Mouse (Mus musculus) embryo, embryonic 10 days (tissue): ENCODE data around the gene Trim66.

Source experiments
- DNase-seq: peaks from one replicate; pipeline ENCODE4 v3.0.0-alpha.2; 2015; ENCODE audit warnings: low spot score

The Trim66 gene

DNA sequence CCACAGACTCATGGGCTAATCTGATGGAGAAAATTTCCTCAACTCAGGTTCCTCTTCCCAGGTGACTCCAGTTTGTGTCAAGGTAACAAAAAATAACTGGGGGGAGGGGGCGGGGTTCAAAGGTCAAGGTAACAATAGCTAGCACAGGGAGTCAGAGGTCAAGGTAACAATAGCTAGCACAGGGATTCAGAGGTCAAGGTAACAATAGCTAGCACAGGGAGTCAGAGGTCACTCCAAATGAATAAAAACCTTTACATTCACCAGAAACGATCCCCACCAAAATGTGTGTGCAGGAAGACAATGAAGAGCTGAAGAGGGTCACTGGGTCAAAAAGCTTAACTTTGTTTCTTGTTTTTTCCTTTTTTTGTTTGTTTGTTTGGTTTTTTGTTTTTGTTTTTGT is 59.9 kb downstream of the Trim66 start:
- no peak for DNase-seq

DNA sequence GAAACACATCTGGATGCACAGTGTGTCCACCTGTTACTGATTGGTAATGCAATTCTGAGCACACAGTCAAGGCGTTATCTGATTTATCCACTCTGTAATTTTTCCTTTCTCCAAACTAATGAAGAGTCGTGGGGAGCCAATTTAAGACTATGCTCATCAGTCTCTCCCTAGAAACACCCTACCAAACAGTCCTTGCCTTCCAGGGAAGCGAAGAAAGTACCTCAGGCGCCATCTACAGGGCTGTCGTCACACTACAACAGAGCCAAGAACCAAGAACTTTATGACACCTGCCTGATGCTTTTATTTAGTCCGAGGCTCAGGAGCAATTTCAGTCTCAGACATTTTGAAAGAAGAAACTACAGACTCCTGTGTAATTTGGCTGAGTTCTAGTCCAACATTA is 62.9 kb downstream of the Trim66 start:
- peak; percentile 75 for DNase-seq

DNA sequence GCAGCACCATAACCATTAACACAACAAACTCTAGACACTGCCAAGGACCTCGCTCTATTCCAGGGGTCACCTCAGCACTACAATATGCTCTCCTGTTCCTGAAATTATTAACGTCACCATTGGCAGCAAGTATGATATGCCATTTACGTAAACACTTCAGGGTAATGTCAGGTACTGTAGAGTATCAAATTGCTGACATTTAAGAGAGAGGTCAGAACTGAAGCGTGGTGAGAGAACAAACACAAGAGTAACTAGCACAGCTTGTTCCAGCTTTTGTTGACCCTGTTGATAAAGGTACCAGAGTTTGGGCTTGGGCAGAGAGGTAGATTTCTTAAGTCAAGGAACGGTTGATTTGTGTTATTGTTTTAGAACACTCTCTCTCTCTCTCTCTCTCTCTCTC is 65.2 kb downstream of the Trim66 start:
- no peak for DNase-seq

DNA sequence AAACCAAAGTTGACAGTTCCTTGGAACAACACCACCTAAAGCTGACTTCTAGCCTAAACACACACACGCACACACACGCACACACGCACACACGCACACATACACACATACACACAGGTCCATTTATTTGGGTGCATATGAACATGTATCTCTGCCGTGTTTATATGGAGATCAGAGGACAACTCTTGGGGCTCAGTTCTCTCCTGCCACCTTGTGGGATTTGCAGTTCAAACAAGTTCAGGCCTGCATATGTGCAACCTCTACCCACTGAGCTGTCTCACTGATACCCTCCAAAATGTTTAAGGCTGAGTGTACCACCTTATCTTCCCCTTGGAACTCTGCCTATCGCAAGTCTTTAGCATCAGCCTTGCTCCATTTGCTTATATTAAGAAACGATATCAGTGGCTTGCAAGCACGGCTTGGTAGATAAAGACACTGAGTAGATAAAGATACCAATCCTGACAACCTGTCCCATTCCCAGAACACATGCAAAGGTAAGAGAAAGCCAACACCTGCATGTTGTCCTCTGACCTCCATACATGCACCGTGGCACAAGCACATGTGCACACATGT is 67.2 kb downstream of the Trim66 start:
- DNase-seq, result no peak

DNA sequence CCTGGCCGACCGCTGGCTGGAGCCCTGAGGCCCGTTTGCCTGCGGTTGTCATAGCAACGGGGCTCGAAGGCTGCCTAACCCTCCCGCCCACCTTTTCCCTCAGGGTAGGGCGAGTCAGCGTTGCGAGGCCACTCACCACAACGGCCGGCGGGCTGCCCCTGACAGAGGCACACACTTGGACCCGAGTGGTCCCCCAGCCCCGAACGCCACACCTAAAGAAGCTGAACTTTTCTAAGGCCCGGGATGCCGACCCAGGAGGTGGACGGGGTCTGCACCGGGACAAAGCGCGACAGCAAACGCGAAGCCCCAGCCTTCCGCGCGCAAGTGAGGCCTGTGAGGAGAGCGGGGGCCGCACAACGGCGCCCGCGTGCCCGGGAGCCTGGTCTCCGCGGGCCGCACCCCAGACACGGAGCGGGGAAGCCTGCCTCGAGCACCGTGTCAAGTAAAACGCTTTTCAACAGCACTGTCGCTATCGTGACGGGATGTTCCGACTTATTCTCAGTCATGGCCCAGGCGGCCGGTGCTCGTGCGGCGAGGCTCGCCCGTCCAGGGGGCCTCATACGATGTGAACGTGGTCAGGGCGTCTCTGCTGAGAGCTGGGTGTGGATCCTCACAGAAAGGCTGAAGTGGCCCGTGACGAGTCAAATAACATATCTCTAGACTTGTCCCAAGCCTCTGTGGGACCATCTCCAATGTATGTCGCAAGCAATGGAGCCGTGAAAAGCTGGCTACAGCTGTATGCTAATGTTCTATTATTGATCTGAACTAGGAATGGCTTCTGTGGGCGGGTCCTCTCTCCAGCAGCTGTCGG is 68.9 kb downstream of the Trim66 start, which contains the start of gene Stk33:
Stk33 (minus strand) TSS at position 301 of the 811 bp plus-strand sequence.
- peak; percentile 86 for DNase-seq

DNA sequence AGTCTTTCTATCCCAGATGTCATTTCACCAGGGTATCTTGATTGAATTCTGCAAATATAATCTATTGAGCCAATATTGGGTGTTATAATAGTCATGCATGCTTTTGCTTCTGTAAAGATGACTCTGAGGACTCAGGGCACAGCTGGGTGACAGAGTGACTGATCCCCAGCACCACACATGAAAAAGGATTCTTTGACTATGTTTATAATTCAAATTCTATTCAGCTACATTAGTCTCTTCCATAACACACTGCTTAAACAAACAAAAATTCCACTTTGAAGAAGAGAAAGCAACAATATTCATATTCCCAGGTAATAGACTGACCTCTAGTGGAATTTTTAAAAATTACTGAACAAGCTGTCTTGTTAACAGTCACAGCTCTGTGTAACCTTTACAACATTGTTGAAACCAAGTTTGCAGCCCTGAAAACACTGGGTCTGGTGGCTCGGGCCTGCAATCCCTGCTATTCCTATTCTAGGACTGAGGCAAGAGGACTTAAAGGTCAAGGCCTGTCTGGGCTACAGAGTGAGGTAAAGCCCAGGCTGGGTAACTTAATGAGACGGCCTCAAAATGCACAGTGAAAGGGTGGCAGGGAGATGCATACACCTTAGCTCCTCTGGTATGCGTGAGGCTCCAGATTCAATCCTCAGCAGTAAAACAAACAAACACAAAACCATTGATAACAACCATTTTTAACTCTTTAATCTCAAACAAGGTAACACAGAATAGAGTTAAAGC is 83.3 kb downstream of the Trim66 start:
- DNase-seq, result no peak

DNA sequence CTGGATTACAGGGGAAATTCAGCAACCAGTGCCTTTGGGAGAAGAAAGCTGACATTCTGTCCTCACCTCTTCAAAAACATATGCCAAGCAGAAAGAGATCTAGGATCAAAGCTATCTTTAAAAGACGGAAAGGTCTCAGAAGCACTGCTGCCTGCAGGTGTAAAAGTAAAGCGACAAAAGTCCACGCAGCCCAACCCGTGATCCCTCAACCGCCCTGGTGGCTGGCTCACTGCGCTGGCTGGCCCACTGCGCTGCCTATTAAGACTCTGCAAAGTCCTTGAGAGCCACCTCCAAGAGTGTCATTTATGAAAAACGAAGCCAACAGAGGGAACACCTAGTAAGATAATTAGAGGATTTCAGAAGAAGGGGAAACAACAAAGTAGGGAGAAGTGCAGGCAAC is 85.1 kb downstream of the Trim66 start:
- no peak for DNase-seq

DNA sequence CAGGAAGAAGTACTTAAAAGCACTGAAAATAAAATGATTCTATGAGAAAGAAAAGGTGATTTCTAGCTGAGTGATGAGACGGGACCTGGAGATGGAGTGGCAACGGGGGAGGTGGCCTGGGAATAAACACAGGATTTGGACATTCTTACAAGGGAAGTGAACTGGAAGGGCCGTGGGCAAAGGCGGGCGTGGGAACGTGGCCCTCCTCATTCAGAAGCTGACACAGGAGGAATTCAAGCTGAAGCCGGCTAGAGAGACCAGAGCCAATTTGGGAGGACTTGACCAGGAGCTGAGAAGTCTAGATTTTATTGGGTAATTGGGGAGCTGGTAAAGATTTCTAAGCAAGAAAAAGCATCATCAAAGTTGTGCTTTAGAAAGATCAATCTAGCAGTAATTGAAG is 102.4 kb downstream of the Trim66 start:
- peak; percentile 24 for DNase-seq

DNA sequence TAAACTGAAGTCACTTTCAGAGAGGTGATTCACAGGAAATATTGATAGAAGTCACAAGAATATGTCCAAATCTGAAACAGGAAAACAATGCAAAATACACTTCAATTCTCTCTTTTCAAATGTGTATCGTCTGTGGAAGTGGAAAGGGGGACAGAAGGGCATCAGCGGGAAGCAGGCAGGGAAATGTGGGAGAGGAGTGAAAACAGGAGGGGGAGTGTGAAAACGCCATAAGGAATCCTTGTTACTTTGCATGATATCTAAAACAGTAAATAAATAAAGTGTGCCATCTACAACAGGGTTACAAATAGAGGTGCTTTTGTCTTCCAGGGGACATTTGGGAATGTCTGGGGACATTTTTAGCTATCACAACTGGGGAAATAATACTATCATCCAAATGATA is 108.6 kb downstream of the Trim66 start:
- no peak for DNase-seq
